Mouse (Mus musculus) midbrain, embryonic 15.5 days (tissue): Measurements from ENCODE around the gene 1110032F04Rik. TPM values are rescaled to one million over a fixed set of nuclear protein-coding genes. Genes with fewer than 3 reads are reported as not detected.
"Not testable (repeated sequence)": the region's sequence is repeated elsewhere in the genome, so short reads cannot be mapped to it uniquely, and the experiment has no call there.

Experiments used
- ATAC-seq: fragments of 200-750 bp; cut with Nextera tagmentation; replicated peaks from 2 replicates; pipeline ENCODE4 v1.8.0; 2017; ENCODE audit warnings: moderate TSS enrichment
- H3K27ac ChIP-seq: fragments of 300-500 bp; sonication (generic); 2 replicates; pipeline ENCODE4 v1.5.1; 2015; ENCODE audit warnings: mild to moderate bottlenecking, inconsistent platforms
- H3K27me3 ChIP-seq: fragments of 300-500 bp; sonication (generic); replicated peaks from 2 replicates; pipeline ENCODE4 v1.6.1; 2015; ENCODE audit warnings: inconsistent platforms
- H3K36me3 ChIP-seq: fragments of 300-500 bp; sonication (generic); replicated peaks from 2 replicates; pipeline ENCODE4 v1.6.1; 2015; ENCODE audit warnings: inconsistent platforms
- H3K4me1 ChIP-seq: fragments of 300-500 bp; sonication (generic); 2 replicates; pipeline ENCODE4 v1.6.1; 2015; ENCODE audit warnings: inconsistent platforms
- H3K4me2 ChIP-seq: fragments of 300-500 bp; sonication (generic); 2 replicates; pipeline ENCODE4 v1.6.1; 2015; ENCODE audit warnings: inconsistent platforms, mild to moderate bottlenecking, moderate library complexity
- H3K4me3 ChIP-seq: fragments of 300-500 bp; sonication (generic); 2 replicates; pipeline ENCODE4 v1.5.1; 2015; ENCODE audit warnings: mild to moderate bottlenecking, inconsistent platforms
- H3K9ac ChIP-seq: fragments of 300-500 bp; sonication (generic); 2 replicates; pipeline ENCODE4 v1.6.1; 2015; ENCODE audit warnings: mild to moderate bottlenecking, inconsistent platforms
- H3K9me3 ChIP-seq: fragments of 300-500 bp; sonication (generic); 2 replicates; pipeline ENCODE4 v1.6.1; 2016; ENCODE audit warnings: inconsistent platforms
- WGBS: fragments of 180-500 bp; shearing (Covaris S2); methylation state at CpG from one replicate; pipeline ENCODE4 v1.1.7; 2015; ENCODE audit warnings: mixed read lengths; 5-methylcytosine and 5-hydroxymethylcytosine counted together
- polyA plus RNA-seq: library from polyadenylated mRNA; unstranded; fragments of >200 nt; fragmentation: Nextera tagmentation; extraction: Ambion mirVana; gene quantifications from 2 replicates; pipeline ENCODE4 v1.2.1, GENCODE M21; 2015

The 1110032F04Rik gene
- polyA plus RNA-seq, 1 experiment from 2014 or later = 3.4 TPM

GRCm38 (mm10) chr3:68852414-68852813, 17.0 kb upstream of the 1110032F04Rik start:
- no peaks in the 10 kb centered on the region for H3K9me3 ChIP-seq
- no peaks in the 10 kb centered on the region for H3K36me3 ChIP-seq
- H3K9ac ChIP-seq = no peak overlapping the region
- no peaks in the 10 kb centered on the region for H3K4me1 ChIP-seq
- no peaks in the 10 kb centered on the region; the same call in 1 of the 2 replicates for H3K27me3 ChIP-seq
- H3K4me3 ChIP-seq = no peak overlapping the region
- H3K27ac ChIP-seq = no peak overlapping the region
- H3K4me2 ChIP-seq = no peak overlapping the region
- 66% methylated on average over 1 of the region's 1 CpGs for WGBS
- no peak for ATAC-seq

- peak overlapping the region; percentile 74 for H3K27ac ChIP-seq
- under 1% methylated on average over 95 of the region's 96 CpGs for WGBS
- H3K4me2 ChIP-seq = peak overlapping the region; percentile 98
- peaks cover 4% of the 10 kb centered on the region; the same call in 1 of the 2 replicates for H3K27me3 ChIP-seq
- H3K4me3 ChIP-seq = peak overlapping the region; percentile 75
- H3K4me1 ChIP-seq = peaks cover 18% of the 10 kb centered on the region
- peak overlapping the region; percentile 66 for H3K9ac ChIP-seq
- ATAC-seq = peak; percentile 89
- no peaks in the 10 kb centered on the region for H3K9me3 ChIP-seq
- H3K36me3 ChIP-seq = no peaks in the 10 kb centered on the region
These were observed 543 bp downstream of the 1110032F04Rik start for GRCm38 (mm10) chr3:68869691-68870567.

- WGBS = 2% methylated on average over 15 of the region's 15 CpGs
- peak overlapping the region; percentile 75 for H3K4me3 ChIP-seq
- peak overlapping the region; percentile 98 for H3K4me2 ChIP-seq
- peaks cover 4% of the 10 kb centered on the region; the same call in 1 of the 2 replicates for H3K27me3 ChIP-seq
- H3K36me3 ChIP-seq = no peaks in the 10 kb centered on the region
- H3K27ac ChIP-seq = no peak overlapping the region
- peak overlapping the region; percentile 66 for H3K9ac ChIP-seq
- no peaks in the 10 kb centered on the region for H3K9me3 ChIP-seq
- no peak for ATAC-seq
- peaks cover 18% of the 10 kb centered on the region for H3K4me1 ChIP-seq
These were observed 1.2 kb downstream of the 1110032F04Rik start for GRCm38 (mm10) chr3:68870568-68870950.

GRCm38 (mm10) chr3:68874079-68874478, 4.7 kb downstream of the 1110032F04Rik start:
- H3K9ac ChIP-seq = no peak overlapping the region
- no peak overlapping the region for H3K4me2 ChIP-seq
- 86% methylated on average over 2 of the region's 2 CpGs for WGBS
- ATAC-seq = no peak
- H3K9me3 ChIP-seq = no peaks in the 10 kb centered on the region
- H3K27ac ChIP-seq = no peak overlapping the region
- peaks cover 13% of the 10 kb centered on the region for H3K4me1 ChIP-seq
- no peaks in the 10 kb centered on the region for H3K36me3 ChIP-seq
- H3K27me3 ChIP-seq = no peaks in the 10 kb centered on the region; the same call in 1 of the 2 replicates
- no peak overlapping the region for H3K4me3 ChIP-seq

GRCm38 (mm10) chr3:68886845-68887244, 17.5 kb downstream of the 1110032F04Rik start:
- Histone ChIP-seq H3K27ac (no peak overlapping the region), H3K4me3 (no peak overlapping the region), H3K4me1 (no peaks in the 10 kb centered on the region), H3K4me2 (no peak overlapping the region), H3K9ac (no peak overlapping the region), H3K27me3 (no peaks in the 10 kb centered on the region), H3K36me3 (no peaks in the 10 kb centered on the region), H3K9me3 (no peaks in the 10 kb centered on the region)
- no peak for ATAC-seq
- 87% methylated on average over 5 of the region's 5 CpGs for WGBS

- Histone ChIP-seq H3K4me3 (no peak overlapping the region), H3K27ac (no peak overlapping the region), H3K27me3 (no peaks in the 10 kb centered on the region), H3K9me3 (no peaks in the 10 kb centered on the region), H3K4me1 (no peaks in the 10 kb centered on the region), H3K4me2 (no peak overlapping the region), H3K36me3 (no peaks in the 10 kb centered on the region), H3K9ac (no peak overlapping the region)
- no peak for ATAC-seq
- 69% methylated on average over 4 of the region's 4 CpGs for WGBS
These were observed 26.0 kb downstream of the 1110032F04Rik start for GRCm38 (mm10) chr3:68895426-68895825.

- H3K27me3 ChIP-seq = no peaks in the 10 kb centered on the region
- no peaks in the 10 kb centered on the region for H3K4me1 ChIP-seq
- no peaks in the 10 kb centered on the region for H3K9me3 ChIP-seq
- no peak for ATAC-seq
- H3K4me2 ChIP-seq = no peak overlapping the region
- WGBS = 90% methylated on average over 5 of the region's 5 CpGs
- H3K36me3 ChIP-seq = no peaks in the 10 kb centered on the region
- no peak overlapping the region for H3K4me3 ChIP-seq
- H3K27ac ChIP-seq = no peak overlapping the region
- H3K9ac ChIP-seq = no peak overlapping the region
These were observed 27.8 kb downstream of the 1110032F04Rik start for GRCm38 (mm10) chr3:68897154-68897553.

- not testable (repeated sequence) for H3K27me3 ChIP-seq, H3K27ac ChIP-seq, H3K4me2 ChIP-seq, ATAC-seq, H3K9ac ChIP-seq, H3K4me3 ChIP-seq, H3K9me3 ChIP-seq, H3K36me3 ChIP-seq, H3K4me1 ChIP-seq
- WGBS = 92% methylated on average over 20 of the region's 20 CpGs
These were observed 33.2 kb downstream of the 1110032F04Rik start for GRCm38 (mm10) chr3:68902636-68903035.

- no peak for ATAC-seq
- 77% methylated on average over 2 of the region's 2 CpGs for WGBS
These were observed 35.8 kb downstream of the 1110032F04Rik start for GRCm38 (mm10) chr3:68904902-68905778.

GRCm38 (mm10) chr3:68907509-68907908, 38.1 kb downstream of the 1110032F04Rik start:
- ATAC-seq = no peak
- H3K27me3 ChIP-seq = no peaks in the 10 kb centered on the region
- H3K9me3 ChIP-seq = no peaks in the 10 kb centered on the region
- 90% methylated on average over 4 of the region's 4 CpGs for WGBS
- no peaks in the 10 kb centered on the region for H3K4me1 ChIP-seq
- H3K9ac ChIP-seq = no peak overlapping the region
- H3K27ac ChIP-seq = no peak overlapping the region
- no peaks in the 10 kb centered on the region for H3K36me3 ChIP-seq
- no peak overlapping the region for H3K4me3 ChIP-seq
- no peak overlapping the region for H3K4me2 ChIP-seq

More at GRCm38 (mm10) chr3:68904902-68905778, 35.8 kb downstream of the 1110032F04Rik start:
- Histone ChIP-seq H3K27me3 (no peaks in the 10 kb centered on the region), H3K27ac (no peak overlapping the region), H3K9me3 (no peaks in the 10 kb centered on the region), H3K4me2 (no peak overlapping the region), H3K36me3 (no peaks in the 10 kb centered on the region), H3K4me1 (no peaks in the 10 kb centered on the region), H3K4me3 (no peak overlapping the region), H3K9ac (no peak overlapping the region)
